Mouse (Mus musculus): ENCODE measurements around the gene Gpd1l. TPM values are rescaled to one million over a fixed set of nuclear protein-coding genes. Genes with fewer than 3 reads are reported as not detected.

Gene Gpd1l
- polyA plus RNA-seq, 1 experiment from 2014 or later, result 15.7 TPM

GRCm38 (mm10) chr9:114887699-114888098, 46.1 kb downstream of the Gpd1l start:
- Histone ChIP-seq H3K4me1 (ENCODE audit: control insufficient read depth, insufficient read depth, low read length) (no peaks in the 10 kb centered on the region), H3K36me3 (ENCODE audit: control insufficient read depth, insufficient read depth, low read length) (no peaks in the 10 kb centered on the region), H3K27ac (replicated peaks; ENCODE audit: low read depth, low read length) (no peak overlapping the region), H3K9me3 (ENCODE audit: control insufficient read depth, low read length) (no peaks in the 10 kb centered on the region), H3K27me3 (ENCODE audit: control insufficient read depth, insufficient read depth, low read length) (no peaks in the 10 kb centered on the region), H3K9ac (replicated peaks; ENCODE audit: low read length) (no peak overlapping the region), H3K4me3 (replicated peaks; ENCODE audit: low read depth, low read length) (no peak overlapping the region), H3K4me2 (ENCODE audit: low read length) (no peak overlapping the region)
- peak; percentile 30 for DNase-seq
- 95% methylated on average over 3 of the region's 3 CpGs for WGBS
- no peak for ATAC-seq (ENCODE audit: low FRiP score, low TSS enrichment)

- ATAC-seq (ENCODE audit: low FRiP score, low TSS enrichment) (no peak), DNase-seq (no peak)
- Histone ChIP-seq H3K27me3 (ENCODE audit: control insufficient read depth, insufficient read depth, low read length) (no peaks in the 10 kb centered on the region), H3K36me3 (ENCODE audit: control insufficient read depth, insufficient read depth, low read length) (no peaks in the 10 kb centered on the region), H3K4me1 (ENCODE audit: control insufficient read depth, insufficient read depth, low read length) (no peaks in the 10 kb centered on the region), H3K4me2 (ENCODE audit: low read length) (no peak overlapping the region), H3K4me3 (replicated peaks; ENCODE audit: low read depth, low read length) (no peak overlapping the region), H3K9me3 (ENCODE audit: control insufficient read depth, low read length) (no peaks in the 10 kb centered on the region), H3K27ac (replicated peaks; ENCODE audit: low read depth, low read length) (no peak overlapping the region), H3K9ac (replicated peaks; ENCODE audit: low read length) (no peak overlapping the region)
- 31% methylated on average over 8 of the region's 8 CpGs for WGBS
Observed at GRCm38 (mm10) chr9:114885991-114886662, 47.7 kb downstream of the Gpd1l start.

- DNase-seq (no peak), ATAC-seq (ENCODE audit: low FRiP score, low TSS enrichment) (no peak)
- H3K9me3 ChIP-seq (ENCODE audit: control insufficient read depth, low read length), result no peaks in the 10 kb centered on the region
- no peak overlapping the region for H3K4me3 ChIP-seq (replicated peaks; ENCODE audit: low read depth, low read length)
- H3K4me1 ChIP-seq (ENCODE audit: control insufficient read depth, insufficient read depth, low read length), result no peaks in the 10 kb centered on the region
- H3K36me3 ChIP-seq (ENCODE audit: control insufficient read depth, insufficient read depth, low read length), result no peaks in the 10 kb centered on the region
- 82% methylated on average over 4 of the region's 4 CpGs for WGBS
- no peaks in the 10 kb centered on the region for H3K27me3 ChIP-seq (ENCODE audit: control insufficient read depth, insufficient read depth, low read length)
- no peak overlapping the region for H3K4me2 ChIP-seq (ENCODE audit: low read length)
- H3K27ac ChIP-seq (replicated peaks; ENCODE audit: low read depth, low read length), result no peak overlapping the region
- H3K9ac ChIP-seq (replicated peaks; ENCODE audit: low read length), result no peak overlapping the region
Observed at GRCm38 (mm10) chr9:114885564-114885963, 48.2 kb downstream of the Gpd1l start.

GRCm38 (mm10) chr9:114881977-114882376, 51.8 kb downstream of the Gpd1l start:
- no peak for ATAC-seq (ENCODE audit: low FRiP score, low TSS enrichment)
- 79% methylated on average over 2 of the region's 2 CpGs for WGBS
- Histone ChIP-seq H3K4me1 (ENCODE audit: control insufficient read depth, insufficient read depth, low read length) (no peaks in the 10 kb centered on the region), H3K4me2 (ENCODE audit: low read length) (no peak overlapping the region), H3K36me3 (ENCODE audit: control insufficient read depth, insufficient read depth, low read length) (no peaks in the 10 kb centered on the region), H3K27ac (replicated peaks; ENCODE audit: low read depth, low read length) (no peak overlapping the region), H3K27me3 (ENCODE audit: control insufficient read depth, insufficient read depth, low read length) (no peaks in the 10 kb centered on the region), H3K9ac (replicated peaks; ENCODE audit: low read length) (no peak overlapping the region), H3K9me3 (ENCODE audit: control insufficient read depth, low read length) (no peaks in the 10 kb centered on the region), H3K4me3 (replicated peaks; ENCODE audit: low read depth, low read length) (no peak overlapping the region)
- DNase-seq, result no peak

GRCm38 (mm10) chr9:114855327-114855726, 78.5 kb downstream of the Gpd1l start:
- no peaks in the 10 kb centered on the region for H3K27me3 ChIP-seq (ENCODE audit: control insufficient read depth, insufficient read depth, low read length)
- no peaks in the 10 kb centered on the region for H3K36me3 ChIP-seq (ENCODE audit: control insufficient read depth, insufficient read depth, low read length)
- no peak for DNase-seq
- H3K27ac ChIP-seq (replicated peaks; ENCODE audit: low read depth, low read length), result no peak overlapping the region
- H3K4me1 ChIP-seq (ENCODE audit: control insufficient read depth, insufficient read depth, low read length), result no peaks in the 10 kb centered on the region
- H3K4me2 ChIP-seq (ENCODE audit: low read length), result no peak overlapping the region
- H3K9me3 ChIP-seq (ENCODE audit: control insufficient read depth, low read length), result no peaks in the 10 kb centered on the region
- no peak for ATAC-seq (ENCODE audit: low FRiP score, low TSS enrichment)
- no peak overlapping the region for H3K9ac ChIP-seq (replicated peaks; ENCODE audit: low read length)
- no peak overlapping the region for H3K4me3 ChIP-seq (replicated peaks; ENCODE audit: low read depth, low read length)
- WGBS, result 78% methylated on average over 11 of the region's 11 CpGs

- H3K9me3 ChIP-seq (ENCODE audit: control insufficient read depth, low read length), result no peaks in the 10 kb centered on the region
- no peak overlapping the region for H3K27ac ChIP-seq (replicated peaks; ENCODE audit: low read depth, low read length)
- H3K36me3 ChIP-seq (ENCODE audit: control insufficient read depth, insufficient read depth, low read length), result no peaks in the 10 kb centered on the region
- no peak for DNase-seq
- 75% methylated on average over 9 of the region's 9 CpGs for WGBS
- H3K4me3 ChIP-seq (replicated peaks; ENCODE audit: low read depth, low read length), result no peak overlapping the region
- no peak overlapping the region for H3K9ac ChIP-seq (replicated peaks; ENCODE audit: low read length)
- H3K4me1 ChIP-seq (ENCODE audit: control insufficient read depth, insufficient read depth, low read length), result no peaks in the 10 kb centered on the region
- ATAC-seq (ENCODE audit: low FRiP score, low TSS enrichment), result no peak
- no peaks in the 10 kb centered on the region for H3K27me3 ChIP-seq (ENCODE audit: control insufficient read depth, insufficient read depth, low read length)
- no peak overlapping the region for H3K4me2 ChIP-seq (ENCODE audit: low read length)
Observed at GRCm38 (mm10) chr9:114854686-114855085, 79.1 kb downstream of the Gpd1l start.

- Histone ChIP-seq H3K36me3 (ENCODE audit: control insufficient read depth, insufficient read depth, low read length) (no peaks in the 10 kb centered on the region), H3K9me3 (ENCODE audit: control insufficient read depth, low read length) (no peaks in the 10 kb centered on the region), H3K9ac (replicated peaks; ENCODE audit: low read length) (no peak overlapping the region), H3K4me2 (ENCODE audit: low read length) (no peak overlapping the region), H3K27me3 (ENCODE audit: control insufficient read depth, insufficient read depth, low read length) (no peaks in the 10 kb centered on the region), H3K4me3 (replicated peaks; ENCODE audit: low read depth, low read length) (no peak overlapping the region), H3K27ac (replicated peaks; ENCODE audit: low read depth, low read length) (no peak overlapping the region), H3K4me1 (ENCODE audit: control insufficient read depth, insufficient read depth, low read length) (no peaks in the 10 kb centered on the region)
- DNase-seq (no peak), ATAC-seq (ENCODE audit: low FRiP score, low TSS enrichment) (no peak)
- 88% methylated on average over 15 of the region's 15 CpGs for WGBS
Observed at GRCm38 (mm10) chr9:114853336-114853735, 80.5 kb downstream of the Gpd1l start.

- Histone ChIP-seq H3K4me2 (ENCODE audit: low read length) (no peak overlapping the region), H3K9ac (replicated peaks; ENCODE audit: low read length) (no peak overlapping the region), H3K27me3 (ENCODE audit: control insufficient read depth, insufficient read depth, low read length) (no peaks in the 10 kb centered on the region), H3K36me3 (ENCODE audit: control insufficient read depth, insufficient read depth, low read length) (no peaks in the 10 kb centered on the region), H3K4me3 (replicated peaks; ENCODE audit: low read depth, low read length) (no peak overlapping the region), H3K27ac (replicated peaks; ENCODE audit: low read depth, low read length) (no peak overlapping the region), H3K4me1 (ENCODE audit: control insufficient read depth, insufficient read depth, low read length) (no peaks in the 10 kb centered on the region), H3K9me3 (ENCODE audit: control insufficient read depth, low read length) (no peaks in the 10 kb centered on the region)
- no peak for ATAC-seq (ENCODE audit: low FRiP score, low TSS enrichment)
- DNase-seq, result no peak
- 82% methylated on average over 8 of the region's 8 CpGs for WGBS
Observed at GRCm38 (mm10) chr9:114851419-114852190, 82.2 kb downstream of the Gpd1l start.
